Mouse (Mus musculus) heart, adult 2 months (tissue): Measurements from ENCODE around the gene Anapc15.

ENCODE experiments used
- CTCF ChIP-seq: fragments of 200-600 bp; IDR thresholded peaks from 2 replicates; pipeline ENCODE4 v1.8.1; 2022; ENCODE audit warnings: antibody characterized with exemption, mild to moderate bottlenecking, moderate library complexity
- EP300 ChIP-seq: fragments of 200-500 bp; IDR thresholded peaks from 2 replicates; pipeline ENCODE4 v1.6.1; 2011; ENCODE audit warnings: low read depth, low read length, control low read depth; ENCODE audit not compliant: insufficient read depth
- POLR2A ChIP-seq: fragments of 200-500 bp; IDR thresholded peaks from 2 replicates; pipeline ENCODE4 v1.6.1; 2011; ENCODE audit warnings: mild to moderate bottlenecking, low read depth, low read length, control low read depth; ENCODE audit not compliant: insufficient read depth

- no peak for TF ChIP-seq POLR2A
- no peak for TF ChIP-seq CTCF
- no peak for TF ChIP-seq EP300
These were observed 3.2 kb downstream of the Anapc15 start for GRCm38 (mm10) chr7:101866491-101867265.
